Mouse (Mus musculus): Measurements from ENCODE around the gene Pip5k1c.

DNA sequence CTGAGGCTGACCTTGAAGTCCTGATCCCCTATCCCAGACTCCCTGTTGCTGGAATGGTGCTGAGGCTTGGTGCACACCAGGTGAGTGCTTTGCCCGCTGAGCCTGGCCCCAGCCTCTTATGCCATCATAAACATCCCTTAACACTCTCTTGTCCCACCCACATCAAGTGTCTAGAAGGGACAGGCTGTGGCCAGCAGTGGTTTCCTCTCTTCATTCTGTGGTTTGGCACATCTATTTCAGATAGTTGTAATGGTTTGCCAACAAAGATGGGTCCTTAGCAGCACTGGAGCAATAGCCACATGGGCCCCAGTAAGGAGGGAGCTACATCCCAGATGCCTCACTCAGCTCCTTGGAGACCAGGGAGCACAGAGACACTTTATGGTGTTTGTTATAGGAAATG is 37.9 kb upstream of the Pip5k1c start:
- no peak for TF ChIP-seq EP300 (IDR thresholded peaks at IDR 0.05; ENCODE audit: low read depth)
- TF ChIP-seq CTCF (IDR thresholded peaks at IDR 0.05; ENCODE audit: low read depth), result no peak

Data from heart, postnatal 0 days (tissue).